Mouse (Mus musculus): ENCODE data around the gene Zfyve21. TPM values are rescaled to one million over a fixed set of nuclear protein-coding genes. Genes with fewer than 3 reads are reported as not detected.

The Zfyve21 gene
- polyA plus RNA-seq, 1 experiment from 2014 or later: 117 TPM

- H3K36me3 ChIP-seq (ENCODE audit: insufficient read depth, low read length): peaks cover 33% of the 10 kb centered on the region
- no peaks in the 10 kb centered on the region for H3K27me3 ChIP-seq (ENCODE audit: insufficient read depth, low read length)
- no peak overlapping the region for H3K4me2 ChIP-seq (ENCODE audit: low read length)
- H3K9me3 ChIP-seq (replicated peaks; ENCODE audit: low read length): no peaks in the 10 kb centered on the region
- DNase-seq (ENCODE audit: low spot score): no peak
- ATAC-seq (replicated peaks; ENCODE audit: low FRiP score, low read depth): no peak
- 0 out of 2 replicates have a peak overlapping the region, but pooled peaks have one; percentile 16 for H3K27ac ChIP-seq
- peaks cover 17% of the 10 kb centered on the region; the same call in 1 of the 2 replicates for H3K4me1 ChIP-seq (replicated peaks; ENCODE audit: insufficient read depth, low read length)
- H3K4me3 ChIP-seq (replicated peaks; ENCODE audit: low read depth, low read length): no peak overlapping the region
- WGBS: 79% methylated on average over 10 of the region's 10 CpGs
- H3K9ac ChIP-seq (ENCODE audit: low read depth, low read length): no peak overlapping the region
- TF ChIP-seq CTCF (IDR thresholded peaks at IDR 0.05; ENCODE audit: low read depth): no peak
Observed at GRCm38 (mm10) chr12:111770651-111771050, 43.3 kb upstream of the Zfyve21 start.

DNA sequence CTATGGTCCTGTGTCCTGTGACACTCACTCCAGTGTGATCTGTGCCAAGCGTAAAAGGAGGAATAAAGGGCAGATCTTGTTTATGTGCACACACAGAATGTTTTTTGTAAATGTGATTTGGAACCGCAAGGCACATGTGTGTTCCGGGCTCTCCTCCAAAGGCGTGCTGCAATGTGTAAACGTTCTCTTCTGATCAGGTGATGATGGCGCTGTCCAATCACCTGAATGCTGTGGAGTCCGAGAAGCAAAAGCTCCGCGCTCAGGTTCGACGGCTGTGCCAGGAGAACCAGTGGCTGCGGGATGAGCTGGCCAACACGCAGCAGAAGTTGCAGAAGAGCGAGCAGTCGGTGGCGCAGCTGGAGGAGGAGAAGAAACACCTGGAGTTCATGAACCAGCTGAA, 39.8 kb upstream of the Zfyve21 start:
- no peak for TF ChIP-seq CTCF (IDR thresholded peaks at IDR 0.05; ENCODE audit: low read depth)
- Histone ChIP-seq H3K9ac (ENCODE audit: low read depth, low read length) (no peak overlapping the region), H3K36me3 (ENCODE audit: insufficient read depth, low read length) (peaks cover 56% of the 10 kb centered on the region), H3K9me3 (replicated peaks; ENCODE audit: low read length) (no peaks in the 10 kb centered on the region), H3K4me1 (replicated peaks; ENCODE audit: insufficient read depth, low read length) (0 out of 2 replicates have a peak, but pooled peaks cover 7% of the 10 kb centered on the region), H3K27me3 (ENCODE audit: insufficient read depth, low read length) (no peaks in the 10 kb centered on the region), H3K4me2 (ENCODE audit: low read length) (no peak overlapping the region), H3K4me3 (replicated peaks; ENCODE audit: low read depth, low read length) (no peak overlapping the region), H3K27ac (no peak overlapping the region)
- DNase-seq (ENCODE audit: low spot score) (no peak), ATAC-seq (replicated peaks; ENCODE audit: low FRiP score, low read depth) (no peak)
- 77% methylated on average over 16 of the region's 16 CpGs for WGBS

DNA sequence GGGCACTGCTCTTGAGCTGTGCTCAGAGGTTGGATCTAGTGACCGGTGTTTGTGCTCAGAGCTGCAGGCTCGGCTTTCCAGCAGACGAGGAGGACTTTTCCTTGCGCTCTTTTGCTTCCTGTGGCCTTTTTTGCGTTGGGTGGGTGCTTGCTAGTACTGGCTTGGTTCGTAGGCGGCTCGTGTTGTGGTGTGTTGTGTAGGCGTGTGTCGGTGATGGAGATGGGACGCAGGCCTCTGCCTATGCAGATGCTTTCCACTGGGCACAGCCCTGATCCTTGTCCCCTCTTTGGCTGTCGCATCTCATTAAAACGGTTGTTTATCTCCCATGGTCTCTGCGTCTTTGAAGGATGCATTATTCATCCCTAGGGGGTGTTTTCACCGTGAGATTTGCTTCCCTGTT, 39.1 kb upstream of the Zfyve21 start:
- 77% methylated on average over 15 of the region's 15 CpGs for WGBS
- H3K36me3 ChIP-seq (ENCODE audit: insufficient read depth, low read length): peaks cover 62% of the 10 kb centered on the region
- no peak overlapping the region for H3K4me2 ChIP-seq (ENCODE audit: low read length)
- H3K27ac ChIP-seq: no peak overlapping the region
- 0 out of 2 replicates have a peak, but pooled peaks cover under 1% of the 10 kb centered on the region for H3K4me1 ChIP-seq (replicated peaks; ENCODE audit: insufficient read depth, low read length)
- DNase-seq (ENCODE audit: low spot score) (no peak), ATAC-seq (replicated peaks; ENCODE audit: low FRiP score, low read depth) (no peak)
- no peak overlapping the region for H3K9ac ChIP-seq (ENCODE audit: low read depth, low read length)
- H3K9me3 ChIP-seq (replicated peaks; ENCODE audit: low read length): no peaks in the 10 kb centered on the region
- no peak overlapping the region for H3K4me3 ChIP-seq (replicated peaks; ENCODE audit: low read depth, low read length)
- H3K27me3 ChIP-seq (ENCODE audit: insufficient read depth, low read length): no peaks in the 10 kb centered on the region
- no peak for TF ChIP-seq CTCF (IDR thresholded peaks at IDR 0.05; ENCODE audit: low read depth)

GRCm38 (mm10) chr12:111777919-111778318, 36.1 kb upstream of the Zfyve21 start:
- Histone ChIP-seq H3K27ac (0 out of 2 replicates have a peak overlapping the region, but pooled peaks have one; percentile 48), H3K36me3 (ENCODE audit: insufficient read depth, low read length) (peaks cover 83% of the 10 kb centered on the region), H3K27me3 (ENCODE audit: insufficient read depth, low read length) (no peaks in the 10 kb centered on the region), H3K4me2 (ENCODE audit: low read length) (no peak overlapping the region), H3K4me1 (replicated peaks; ENCODE audit: insufficient read depth, low read length) (no peaks in the 10 kb centered on the region), H3K4me3 (replicated peaks; ENCODE audit: low read depth, low read length) (no peak overlapping the region), H3K9me3 (replicated peaks; ENCODE audit: low read length) (no peaks in the 10 kb centered on the region), H3K9ac (ENCODE audit: low read depth, low read length) (no peak overlapping the region)
- 73% methylated on average over 13 of the region's 13 CpGs for WGBS
- DNase-seq (ENCODE audit: low spot score): no peak
- no peak for TF ChIP-seq CTCF (IDR thresholded peaks at IDR 0.05; ENCODE audit: low read depth)
- ATAC-seq (replicated peaks; ENCODE audit: low FRiP score, low read depth): peak; percentile 9; the same call in 1 of the 2 replicates

DNA sequence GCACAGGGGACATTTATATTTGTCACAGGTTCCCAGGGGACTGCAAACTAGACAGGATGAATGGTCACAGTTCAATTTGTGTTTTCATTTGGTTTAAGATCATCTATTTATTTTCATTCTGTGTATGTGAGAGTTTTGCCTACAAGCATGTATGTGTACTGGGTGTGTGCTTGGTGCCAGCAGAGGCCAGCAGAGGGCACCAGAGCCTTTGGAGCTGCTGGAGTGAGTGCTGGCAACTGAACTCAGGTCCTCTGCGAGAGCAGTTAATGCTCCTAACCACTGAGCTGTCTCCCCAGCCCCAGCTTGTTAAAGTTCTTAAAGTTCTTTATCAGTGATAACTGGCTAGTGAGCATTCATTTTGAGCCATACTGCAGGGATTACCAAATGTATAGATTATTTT, 34.4 kb upstream of the Zfyve21 start:
- no peak overlapping the region for H3K9ac ChIP-seq (ENCODE audit: low read depth, low read length)
- no peaks in the 10 kb centered on the region for H3K27me3 ChIP-seq (ENCODE audit: insufficient read depth, low read length)
- peak; percentile 41 for TF ChIP-seq CTCF (IDR thresholded peaks at IDR 0.05; ENCODE audit: low read depth)
- WGBS: 100% methylated on average over 1 of the region's 1 CpGs
- no peak for DNase-seq (ENCODE audit: low spot score)
- H3K4me1 ChIP-seq (replicated peaks; ENCODE audit: insufficient read depth, low read length): no peaks in the 10 kb centered on the region
- H3K4me3 ChIP-seq (replicated peaks; ENCODE audit: low read depth, low read length): no peak overlapping the region
- H3K36me3 ChIP-seq (ENCODE audit: insufficient read depth, low read length): peaks cover 81% of the 10 kb centered on the region
- no peak overlapping the region for H3K4me2 ChIP-seq (ENCODE audit: low read length)
- H3K27ac ChIP-seq: no peak overlapping the region
- no peaks in the 10 kb centered on the region for H3K9me3 ChIP-seq (replicated peaks; ENCODE audit: low read length)
- no peak for ATAC-seq (replicated peaks; ENCODE audit: low FRiP score, low read depth)

DNA sequence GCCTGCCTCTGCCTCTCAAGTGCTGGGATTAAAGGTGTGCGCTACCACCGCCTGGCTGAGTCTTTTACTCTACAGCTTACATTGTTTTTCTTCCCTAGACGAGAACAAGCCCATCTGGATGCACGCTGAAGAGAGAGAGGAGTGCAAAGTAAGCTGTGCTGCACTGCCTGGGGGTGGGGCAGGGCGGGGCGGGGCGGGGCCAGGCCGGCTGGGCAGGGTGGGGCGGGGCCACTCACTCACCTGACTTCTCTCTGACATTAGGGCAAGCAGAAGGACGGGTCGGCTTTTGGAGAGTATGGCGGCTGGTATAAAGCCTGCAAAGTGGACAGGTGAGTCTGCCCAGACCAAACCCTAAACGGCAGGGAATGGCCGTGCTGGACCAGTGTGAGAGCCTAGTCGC, 28.8 kb upstream of the Zfyve21 start:
- H3K4me3 ChIP-seq (replicated peaks; ENCODE audit: low read depth, low read length): no peak overlapping the region

DNA sequence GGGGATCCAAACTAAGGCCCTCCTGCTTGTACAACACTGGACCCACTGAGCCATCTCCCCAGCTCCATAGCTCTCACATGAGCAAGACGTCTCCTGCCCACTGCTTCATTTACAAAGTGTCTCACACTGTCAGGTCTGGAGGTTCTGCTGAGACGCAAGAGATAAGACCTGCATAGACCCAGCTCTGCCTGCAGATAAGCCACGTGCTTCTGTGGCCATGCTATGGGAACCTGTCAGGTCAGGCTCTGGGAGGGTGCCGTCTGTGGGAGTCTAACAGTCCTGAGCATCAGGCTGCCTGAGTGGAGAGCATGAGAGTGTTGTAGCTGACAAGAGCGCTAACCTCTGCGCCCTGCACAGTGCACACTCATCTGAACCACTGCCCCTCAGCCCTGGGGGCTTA, 27.0 kb upstream of the Zfyve21 start:
- Histone ChIP-seq H3K4me3 (replicated peaks; ENCODE audit: low read depth, low read length) (no peak overlapping the region), H3K27ac (no peak overlapping the region), H3K27me3 (ENCODE audit: insufficient read depth, low read length) (no peaks in the 10 kb centered on the region), H3K36me3 (ENCODE audit: insufficient read depth, low read length) (peaks cover 66% of the 10 kb centered on the region), H3K9me3 (replicated peaks; ENCODE audit: low read length) (no peaks in the 10 kb centered on the region), H3K4me1 (replicated peaks; ENCODE audit: insufficient read depth, low read length) (no peaks in the 10 kb centered on the region), H3K4me2 (ENCODE audit: low read length) (no peak overlapping the region), H3K9ac (ENCODE audit: low read depth, low read length) (no peak overlapping the region)
- no peak for TF ChIP-seq CTCF (IDR thresholded peaks at IDR 0.05; ENCODE audit: low read depth)
- no peak for ATAC-seq (replicated peaks; ENCODE audit: low FRiP score, low read depth)
- no peak for DNase-seq (ENCODE audit: low spot score)
- 92% methylated on average over 6 of the region's 6 CpGs for WGBS

More for the DNA sequence above, 28.8 kb upstream of the Zfyve21 start:
- DNase-seq (ENCODE audit: low spot score): no peak
- no peaks in the 10 kb centered on the region for H3K9me3 ChIP-seq (replicated peaks; ENCODE audit: low read length)
- WGBS: 73% methylated on average over 14 of the region's 15 CpGs
- no peaks in the 10 kb centered on the region for H3K4me1 ChIP-seq (replicated peaks; ENCODE audit: insufficient read depth, low read length)
- H3K27ac ChIP-seq: no peak overlapping the region
- ATAC-seq (replicated peaks; ENCODE audit: low FRiP score, low read depth): no peak
- no peak overlapping the region for H3K9ac ChIP-seq (ENCODE audit: low read depth, low read length)
- H3K27me3 ChIP-seq (ENCODE audit: insufficient read depth, low read length): no peaks in the 10 kb centered on the region
- no peak overlapping the region for H3K4me2 ChIP-seq (ENCODE audit: low read length)
- H3K36me3 ChIP-seq (ENCODE audit: insufficient read depth, low read length): peaks cover 75% of the 10 kb centered on the region
- TF ChIP-seq CTCF (IDR thresholded peaks at IDR 0.05; ENCODE audit: low read depth): no peak
